Mouse (Mus musculus) urinary bladder, postnatal 25 days (tissue): ENCODE results near the gene Gm28042.

Source experiments
- DNase-seq: peaks from one replicate; pipeline ENCODE4 v3.0.0; 2022; ENCODE audit warnings: low spot score

The Gm28042 gene

DNA sequence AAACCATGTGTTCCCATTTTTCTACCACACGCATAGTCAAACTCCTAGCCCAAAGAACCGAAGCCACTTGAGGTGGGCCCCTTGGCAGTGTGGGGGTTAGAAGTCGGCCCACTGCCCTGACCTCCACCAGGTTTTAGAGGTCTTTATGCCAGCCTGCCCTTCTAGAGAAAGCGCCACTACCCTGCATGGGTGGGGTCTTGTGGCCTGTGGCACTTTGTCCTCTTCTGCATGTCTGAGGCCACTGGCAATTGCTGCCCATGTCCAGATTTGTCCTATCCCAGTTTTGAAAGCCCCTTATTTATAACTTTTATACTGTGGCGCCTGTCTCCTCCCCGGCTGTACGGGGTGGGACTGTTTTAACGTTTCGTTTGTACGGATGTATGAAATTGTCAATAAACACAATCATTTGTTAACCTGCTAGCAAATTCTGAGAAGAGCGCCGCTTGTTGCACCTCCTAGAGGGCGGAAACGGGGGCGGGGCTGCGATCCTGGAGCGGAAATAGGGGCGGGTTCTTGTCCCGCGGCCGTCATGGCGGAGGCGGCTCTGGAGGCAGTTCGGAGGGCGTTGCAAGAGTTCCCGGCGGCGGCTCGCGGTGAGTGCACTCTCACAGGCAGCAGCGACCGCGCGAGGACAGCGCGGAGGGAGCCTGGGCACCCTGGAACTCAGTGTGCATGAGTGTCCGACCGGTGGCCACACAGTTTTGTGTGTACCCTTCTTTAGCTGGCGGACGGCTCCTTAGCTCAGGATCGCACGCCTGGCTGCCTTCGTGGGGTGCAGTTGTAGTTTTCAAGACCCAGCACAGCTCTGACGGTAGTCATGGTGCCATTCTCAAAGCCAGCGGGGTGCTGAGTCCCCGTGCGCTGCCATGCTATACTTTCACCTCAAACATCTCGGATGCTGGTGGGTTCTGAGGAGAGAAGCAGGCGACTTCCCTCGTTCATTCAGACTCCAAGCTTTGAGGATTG is at the start of gene Gm28042, which contains the start of gene Jmjd7:
Gene Gm28042 (plus strand): TSS at position 510 of the 966 bp plus-strand sequence.
Gene Jmjd7 (plus strand): TSS at position 500 of the 966 bp plus-strand sequence.
- DNase-seq, result peak; percentile 93

DNA sequence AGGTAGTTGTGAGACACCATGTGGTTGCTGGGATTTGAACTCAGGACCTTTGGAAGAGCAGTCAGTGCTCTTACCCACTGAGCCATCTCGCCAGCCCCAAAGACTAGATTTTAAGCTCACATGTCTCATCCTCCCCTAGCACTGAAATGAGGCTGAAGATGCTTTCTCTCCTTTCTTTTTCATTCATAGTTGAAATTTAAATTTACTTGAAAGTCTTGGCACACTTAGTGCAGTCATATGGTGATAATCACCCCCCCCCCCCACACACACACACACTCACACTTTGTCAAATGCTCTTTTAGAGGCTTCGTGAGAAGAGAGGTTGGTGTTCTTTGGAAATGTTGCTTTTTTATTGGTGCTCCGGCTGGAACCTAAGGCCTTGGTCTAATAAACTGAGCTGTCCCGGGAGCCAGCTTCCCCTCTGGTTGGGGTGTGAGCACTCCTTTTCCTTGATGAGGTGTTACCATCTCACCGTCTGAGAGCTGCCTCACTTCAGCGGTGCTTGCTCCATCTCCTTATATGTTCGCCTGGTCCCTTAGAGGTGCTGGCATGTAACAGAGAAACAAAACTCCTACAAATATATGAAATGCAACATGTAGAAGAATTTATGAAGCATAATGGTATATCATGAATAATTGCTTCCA is 46.8 kb upstream of the Gm28042 start:
- DNase-seq, result no peak

- no peak for DNase-seq
Observed at GRCm38 (mm10) chr2:119981631-119982030, 45.7 kb upstream of the Gm28042 start.

DNA sequence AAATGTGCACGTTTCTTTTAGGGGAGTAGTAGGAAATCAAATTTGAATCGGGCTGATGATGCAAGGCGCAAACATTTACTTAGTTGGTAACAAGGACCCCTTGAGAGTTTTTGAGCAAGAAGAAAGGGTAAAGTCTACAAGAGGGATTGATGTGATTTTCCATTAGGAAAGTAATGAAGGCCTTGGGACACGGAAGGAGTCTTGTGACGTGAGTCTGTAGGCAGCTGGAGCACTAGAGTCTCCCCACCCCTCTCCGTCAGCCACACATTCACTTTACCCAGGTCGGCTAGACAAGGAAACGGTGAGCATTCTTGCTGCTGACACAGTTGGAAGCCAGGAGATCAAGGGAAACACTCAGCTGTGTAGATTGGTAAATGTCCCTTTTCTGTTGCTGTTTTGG is 41.4 kb upstream of the Gm28042 start:
- no peak for DNase-seq

DNA sequence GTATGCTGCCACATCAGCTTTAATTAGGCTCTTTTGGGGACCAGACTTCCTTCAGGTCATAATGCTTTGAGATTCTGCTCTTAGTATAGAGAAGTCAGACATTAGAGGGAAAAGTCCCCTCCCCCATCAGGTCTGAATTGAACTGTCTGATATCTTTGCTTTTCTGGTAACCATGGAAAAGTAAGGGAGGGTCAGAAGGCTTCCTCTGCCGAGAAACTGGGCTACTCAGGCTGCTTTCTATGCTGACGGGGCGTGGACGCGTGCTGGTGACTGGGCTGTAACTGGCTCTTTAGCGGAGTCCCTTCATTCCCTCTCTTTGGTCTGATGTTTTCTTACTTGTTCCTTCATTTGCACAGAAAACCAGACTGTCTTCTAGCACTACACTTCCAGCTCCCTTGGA is 40.9 kb upstream of the Gm28042 start:
- DNase-seq, result no peak

- DNase-seq, result no peak
Observed at GRCm38 (mm10) chr2:119987441-119987840, 39.9 kb upstream of the Gm28042 start.

GRCm38 (mm10) chr2:119988952-119989351 is 38.3 kb upstream of the Gm28042 start:
- DNase-seq, result no peak

DNA sequence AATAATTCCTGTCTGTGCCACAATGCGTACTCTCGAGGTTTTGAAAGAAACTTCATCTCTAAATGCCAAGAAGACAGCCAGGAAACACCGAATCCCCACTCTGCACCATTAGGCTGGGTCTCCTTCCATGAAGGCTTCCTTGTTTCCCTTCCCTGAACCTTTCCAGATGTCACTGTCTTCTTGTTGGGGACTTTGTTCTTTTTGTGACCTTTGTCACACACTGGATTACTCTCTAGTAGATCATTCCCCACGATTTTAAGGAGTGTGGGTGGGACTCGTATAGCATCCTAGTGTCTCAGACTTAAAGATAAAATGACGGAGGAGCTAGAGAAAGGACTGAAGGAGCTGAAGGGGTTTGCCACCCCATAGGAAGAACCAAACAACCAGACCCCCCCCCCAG is 36.4 kb upstream of the Gm28042 start:
- no peak for DNase-seq

DNA sequence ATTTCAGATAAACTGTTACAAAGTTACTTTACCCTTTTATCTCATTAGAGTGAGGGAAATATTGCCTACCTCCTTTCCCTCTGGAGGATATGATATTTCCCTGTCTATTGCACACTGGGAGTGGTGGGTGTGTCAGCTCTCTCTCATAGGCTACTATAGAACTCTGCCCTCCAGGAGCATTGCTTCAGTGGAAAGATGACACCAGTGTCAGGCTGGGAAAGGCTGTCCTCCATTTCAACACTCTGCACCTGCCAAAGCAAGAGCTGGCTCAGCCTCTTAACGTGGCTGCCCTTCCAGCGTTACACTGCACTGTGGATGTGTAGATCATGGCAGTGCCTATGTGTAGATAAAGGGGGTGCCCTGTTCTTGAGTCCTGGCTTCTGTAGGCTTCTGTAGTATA is 34.9 kb upstream of the Gm28042 start:
- no peak for DNase-seq

DNA sequence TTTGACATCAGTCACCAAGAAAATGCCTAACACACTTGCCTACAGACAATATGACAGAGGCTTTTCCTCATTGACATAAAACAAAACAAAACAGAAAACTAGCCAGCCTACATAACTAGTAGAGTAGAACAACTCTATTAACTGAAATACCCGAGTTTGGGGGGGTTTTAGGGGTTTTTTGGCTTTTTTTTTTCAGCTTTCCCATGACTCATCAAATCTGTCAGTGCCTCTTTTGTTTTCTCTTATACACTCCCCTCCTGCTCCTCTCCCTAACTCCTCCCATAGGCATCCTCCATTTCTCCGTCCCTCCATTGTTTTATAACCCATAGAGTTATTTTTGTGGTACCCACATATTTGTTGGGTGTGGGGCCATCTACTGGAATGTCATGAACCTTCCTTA is 33.8 kb upstream of the Gm28042 start:
- no peak for DNase-seq

DNA sequence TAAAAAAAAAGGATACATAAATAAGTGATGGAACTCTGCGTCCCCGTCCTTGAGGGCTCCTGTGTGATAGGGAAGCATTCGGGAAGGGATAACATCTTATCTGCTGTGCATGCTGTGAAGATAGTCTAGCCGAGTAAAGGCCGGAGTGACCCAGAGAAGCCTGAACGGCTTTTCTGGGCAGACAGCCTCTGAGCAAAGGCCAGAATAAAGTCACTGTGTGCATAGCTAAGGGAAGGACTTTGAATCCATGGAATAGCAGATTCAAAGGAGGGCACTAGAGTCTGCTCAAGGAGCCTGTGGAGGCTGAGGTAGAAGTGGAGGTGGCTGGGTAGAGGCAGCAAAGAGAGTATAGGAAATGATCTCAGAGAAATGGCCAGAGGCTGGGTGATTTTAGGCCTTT is 32.5 kb upstream of the Gm28042 start:
- no peak for DNase-seq

GRCm38 (mm10) chr2:119995391-119996281 is 31.7 kb upstream of the Gm28042 start:
- DNase-seq, result no peak

DNA sequence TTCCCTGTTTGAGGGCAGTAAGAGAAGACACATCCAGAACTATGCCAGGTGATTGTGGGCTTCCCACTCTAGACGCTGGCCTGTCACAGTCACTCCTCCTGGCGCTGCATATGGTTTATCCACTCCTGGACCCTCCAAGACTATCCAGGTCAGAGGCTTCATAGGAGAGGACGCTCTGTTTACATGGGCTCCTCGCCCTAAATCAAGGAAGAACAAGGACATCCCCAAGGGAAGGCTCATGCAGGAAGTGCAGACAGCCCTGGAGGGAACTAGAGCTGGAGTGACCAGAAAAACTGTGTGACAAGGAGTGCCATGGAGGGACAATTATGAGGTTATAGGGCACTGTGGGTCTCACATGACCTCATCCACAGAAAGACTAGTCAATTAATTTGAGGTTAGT is 29.9 kb upstream of the Gm28042 start:
- no peak for DNase-seq

DNA sequence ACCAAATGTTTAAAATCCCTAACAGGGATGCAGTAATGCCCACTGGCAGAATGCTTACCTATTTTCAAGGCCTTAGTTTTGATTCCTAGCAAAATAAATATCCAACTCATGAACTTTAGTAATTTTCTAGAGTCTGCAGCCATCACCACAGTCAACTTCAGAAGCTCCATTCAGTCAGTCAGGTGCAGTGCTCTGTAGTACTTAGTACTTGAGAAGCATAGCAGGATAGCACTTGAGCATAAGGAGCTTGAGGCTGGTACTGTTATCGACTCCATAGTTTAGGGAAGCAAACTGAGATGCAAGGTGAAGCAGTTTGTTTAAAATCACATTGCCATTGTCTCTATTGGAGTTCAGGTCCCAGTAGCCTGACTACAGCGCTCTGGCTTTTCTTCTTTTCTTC is 27.6 kb upstream of the Gm28042 start:
- DNase-seq, result no peak

DNA sequence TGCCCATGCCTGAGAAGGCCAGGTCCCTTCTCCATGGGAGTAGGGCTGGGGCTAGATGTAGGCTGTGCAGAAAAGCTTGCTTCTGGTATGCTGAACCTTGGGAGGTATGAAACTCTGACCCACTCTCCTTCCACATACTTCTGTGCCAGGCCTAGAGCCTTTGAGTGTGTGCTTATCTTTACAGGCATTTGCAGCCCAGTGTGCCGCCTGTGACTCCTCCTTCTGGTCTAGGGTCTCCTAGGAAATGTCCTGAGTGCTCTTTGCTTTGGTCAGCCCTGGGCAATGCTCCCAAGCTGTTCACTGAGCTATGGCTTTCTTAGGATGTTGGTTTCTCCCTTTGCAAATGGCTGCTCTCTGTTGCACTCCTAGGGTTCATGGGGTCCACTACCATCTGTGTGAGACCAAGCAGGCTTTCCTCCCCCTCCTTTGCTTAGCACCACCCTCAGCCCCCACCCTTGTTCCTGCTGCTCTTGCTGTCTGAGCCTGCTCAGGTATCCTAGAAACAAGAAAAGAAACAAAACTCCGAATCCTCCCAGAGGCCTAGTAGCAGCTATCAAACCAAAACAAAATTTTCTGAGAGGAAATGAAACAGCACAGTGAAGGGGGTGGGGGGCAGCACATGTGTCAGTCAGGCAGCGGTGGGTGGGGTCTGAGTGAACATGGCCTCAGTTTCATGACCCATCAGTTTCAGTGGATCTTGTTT is 26.3 kb upstream of the Gm28042 start:
- no peak for DNase-seq

GRCm38 (mm10) chr2:120001956-120002355 is 25.3 kb upstream of the Gm28042 start:
- DNase-seq, result no peak

DNA sequence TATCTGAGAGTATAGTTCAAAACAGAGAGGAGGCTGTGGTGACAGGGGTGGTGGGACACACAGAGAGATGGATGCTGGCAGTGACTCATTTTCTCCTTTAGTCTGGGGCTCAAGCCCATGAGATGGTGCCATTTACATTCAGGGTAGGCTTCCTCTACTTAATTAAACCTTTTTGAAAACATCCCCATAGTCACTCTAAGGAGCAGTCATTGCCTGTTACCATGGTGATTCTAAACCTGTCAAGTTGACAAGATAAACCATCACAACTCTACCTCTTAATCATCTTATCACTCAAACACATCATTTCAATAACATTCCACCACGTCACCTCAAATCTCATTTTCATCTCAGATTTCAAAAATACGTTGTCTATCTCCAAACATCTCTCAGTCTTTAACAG is 23.3 kb upstream of the Gm28042 start:
- no peak for DNase-seq

GRCm38 (mm10) chr2:120006696-120007095 is 20.6 kb upstream of the Gm28042 start:
- no peak for DNase-seq

- DNase-seq, result no peak
Observed at GRCm38 (mm10) chr2:120007680-120008210, 19.5 kb upstream of the Gm28042 start.

DNA sequence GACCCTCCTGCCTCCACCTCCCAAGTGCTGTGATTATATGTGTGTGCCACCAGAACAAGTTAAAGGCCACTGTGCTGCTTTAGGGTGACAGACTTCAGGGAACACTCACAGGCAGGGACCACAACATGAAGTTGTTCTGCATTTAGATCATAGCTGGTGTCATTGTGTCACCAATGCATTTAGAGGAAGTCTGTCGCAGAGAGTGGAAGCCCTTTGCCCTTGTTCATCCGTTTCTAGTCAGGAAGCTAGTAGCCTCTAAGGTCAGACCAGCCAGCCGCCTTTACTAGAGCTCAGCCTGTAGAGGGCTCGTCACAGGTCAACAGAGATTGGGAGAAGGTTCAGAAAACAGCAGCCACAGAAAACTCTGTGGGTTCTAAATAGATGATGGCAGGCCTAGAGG is 18.6 kb upstream of the Gm28042 start:
- no peak for DNase-seq

DNA sequence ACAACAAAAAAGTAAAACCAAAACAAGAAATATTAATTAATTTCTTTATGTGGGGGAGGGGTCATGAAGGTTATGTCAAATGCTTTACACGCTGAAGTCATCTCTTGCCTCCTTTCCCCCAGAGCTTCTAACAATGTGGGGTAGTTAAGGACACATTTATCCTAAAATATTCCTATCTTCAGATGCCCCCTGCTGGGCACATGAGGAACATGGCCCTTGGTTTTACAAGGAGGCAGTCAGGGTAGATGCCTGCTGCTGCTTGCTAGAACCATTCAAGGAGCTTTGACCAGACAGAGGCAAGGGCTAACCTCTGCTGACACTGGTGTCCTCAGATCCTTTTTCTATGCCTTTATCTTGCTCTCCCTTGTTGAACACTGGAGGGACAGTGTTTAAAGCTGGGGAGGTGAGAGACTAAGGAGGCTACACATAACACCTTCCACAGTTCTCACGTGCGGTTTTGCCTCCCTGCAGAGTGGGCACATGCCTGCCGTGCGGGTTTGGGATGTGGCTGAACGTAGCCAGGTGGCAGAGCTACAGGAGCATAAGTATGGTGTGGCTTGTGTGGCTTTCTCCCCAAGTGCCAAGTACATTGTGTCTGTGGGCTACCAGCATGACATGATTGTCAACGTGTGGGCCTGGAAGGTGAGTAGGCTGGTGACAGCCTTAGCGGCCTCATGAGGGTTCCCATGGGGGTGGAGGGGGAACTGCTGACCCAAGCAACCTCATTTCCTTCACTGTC is 15.7 kb upstream of the Gm28042 start:
- peak; percentile 46 for DNase-seq
